Mouse (Mus musculus): ENCODE data around the gene Shmt2.

Shmt2 gene

DNA sequence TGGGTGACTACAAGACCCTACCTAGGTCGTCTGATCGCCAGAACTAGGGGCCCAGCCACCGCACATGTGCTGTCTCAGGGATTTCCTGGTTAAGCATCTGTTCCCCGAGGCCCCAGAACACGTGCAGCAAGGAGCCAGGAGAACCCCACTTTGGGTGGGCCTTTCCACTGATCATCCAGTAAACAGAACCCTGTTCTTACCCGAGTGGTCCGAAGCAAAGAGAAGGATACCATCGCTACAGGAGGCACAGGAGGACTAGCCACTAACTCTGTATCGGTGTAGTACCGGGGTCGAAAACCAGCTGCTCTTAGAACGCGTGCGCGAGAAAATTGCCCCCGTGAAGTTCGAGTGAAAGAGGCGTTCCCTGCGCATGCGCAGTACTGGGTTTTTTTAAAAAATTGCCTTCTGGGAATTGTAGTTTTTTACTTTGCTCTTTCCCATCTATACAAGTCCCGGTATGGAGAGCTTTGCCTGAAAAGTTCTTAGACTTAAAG is at the start of gene Shmt2:
Gene Shmt2, minus strand, starts transcription at position 357 of the 494 bp plus-strand sequence.
- peak; percentile 98 for DNase-seq (ENCODE audit: low read depth)

DNA sequence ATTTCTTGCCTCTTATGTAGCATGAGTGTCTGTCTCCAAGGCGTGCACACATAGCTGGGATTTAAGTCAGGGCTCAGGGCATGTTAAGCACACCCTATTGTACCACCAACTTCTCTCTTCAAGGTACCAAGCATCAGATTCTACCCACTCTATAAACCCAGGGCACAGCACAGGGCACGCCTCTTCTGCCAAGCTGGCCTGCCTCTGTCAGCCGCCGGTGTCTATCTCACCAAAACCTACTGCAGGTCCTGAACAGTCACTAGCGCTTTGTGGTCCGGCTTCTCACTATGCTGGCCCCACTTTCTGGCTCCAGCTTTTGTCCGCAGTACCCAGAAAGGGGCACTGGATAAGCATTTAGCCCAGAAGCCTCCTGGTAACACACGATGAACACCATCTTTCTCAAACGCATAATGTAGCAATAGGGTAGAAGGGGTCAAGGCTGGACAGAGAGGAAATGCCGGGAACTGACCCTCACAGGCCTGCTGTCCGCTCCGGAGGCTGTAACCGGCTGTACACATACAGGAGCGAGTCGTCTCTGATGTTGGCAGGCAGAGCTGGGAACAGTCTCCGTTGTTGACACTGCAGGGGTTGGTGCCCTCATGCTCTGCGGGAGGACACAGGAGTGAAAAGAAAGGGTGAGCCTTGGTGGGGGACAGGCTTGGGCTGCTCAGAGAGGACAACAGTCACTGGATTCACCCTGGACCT is 48.8 kb upstream of the Shmt2 start:
- DNase-seq (ENCODE audit: low read depth), result no peak

DNA sequence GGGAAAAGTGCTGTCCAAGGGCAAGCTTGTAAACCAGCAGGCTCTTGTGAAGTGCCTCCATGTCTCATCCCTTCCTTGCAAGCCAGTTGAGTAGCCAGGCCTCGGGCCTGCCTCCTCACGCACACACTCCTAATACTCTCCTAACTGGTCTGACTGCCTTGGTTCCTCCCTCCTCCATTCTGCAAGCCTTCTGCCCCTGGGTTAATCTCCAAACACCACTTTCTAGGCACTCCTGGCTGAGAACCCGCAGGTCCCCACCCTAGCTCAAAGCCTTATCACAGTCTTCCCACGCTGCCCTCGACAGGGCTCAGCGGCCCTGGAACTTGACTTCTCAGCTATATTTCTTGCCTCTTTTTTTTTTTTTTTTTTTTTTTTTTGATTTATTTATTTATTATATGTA is 48.1 kb upstream of the Shmt2 start:
- peak; percentile 36 for DNase-seq (ENCODE audit: low read depth)

DNA sequence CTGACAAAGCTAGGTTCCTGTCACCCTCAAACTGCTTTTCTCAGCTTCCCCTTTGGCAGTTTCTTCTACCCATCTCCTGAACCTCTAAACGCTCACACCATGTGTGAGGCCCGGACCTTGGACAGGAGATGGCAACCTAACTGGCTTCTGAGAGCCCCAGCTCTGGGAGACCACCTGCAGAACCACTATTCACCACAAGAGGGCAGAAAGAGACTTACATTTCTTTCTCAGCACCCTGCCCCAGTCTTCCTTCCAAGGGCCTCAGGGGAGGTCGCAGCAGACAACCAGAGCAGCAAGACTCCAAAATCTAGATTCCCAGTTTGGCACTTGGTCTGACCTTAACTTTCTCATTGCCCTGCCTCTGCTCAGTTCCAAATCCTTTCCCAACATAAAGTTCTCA is 47.2 kb upstream of the Shmt2 start:
- peak; percentile 91 for DNase-seq (ENCODE audit: low read depth)

DNA sequence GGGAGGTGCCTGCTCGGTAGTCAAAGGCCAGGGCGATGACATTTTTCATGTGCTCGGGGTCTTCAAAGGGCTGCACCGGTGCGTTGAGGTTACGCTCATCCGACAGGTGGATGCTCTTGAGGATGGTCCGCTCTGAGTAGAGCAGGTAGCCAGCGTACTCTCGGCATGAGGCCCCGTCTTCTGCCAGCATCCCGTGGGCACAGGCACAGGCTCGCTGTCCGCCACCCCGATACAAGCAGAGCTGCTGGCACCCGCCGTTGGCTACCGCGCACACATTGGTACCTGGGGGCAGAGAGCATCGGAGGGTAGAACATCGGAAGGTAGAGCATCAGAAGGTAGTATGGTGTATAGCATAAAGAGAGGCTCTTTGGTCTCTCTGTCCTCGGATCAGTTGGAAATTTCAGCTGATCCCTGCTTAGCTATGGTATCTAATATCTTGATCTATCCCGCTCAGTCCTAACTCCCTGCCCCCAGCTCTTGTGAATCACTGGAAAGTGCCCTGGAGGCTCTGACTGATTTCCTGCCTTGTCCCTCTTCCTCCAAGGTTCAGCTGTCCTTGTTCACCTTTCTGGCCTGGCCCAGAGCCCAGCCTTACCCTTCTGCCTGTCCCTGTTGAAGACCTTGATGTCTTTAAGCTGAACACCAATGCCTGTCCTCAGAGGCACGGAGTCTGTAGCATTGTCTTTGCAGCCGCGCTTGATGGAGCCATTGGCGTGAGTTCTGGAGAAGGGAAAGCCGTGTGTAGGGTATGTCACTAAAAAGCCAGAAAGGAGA is 44.5 kb upstream of the Shmt2 start:
- DNase-seq (ENCODE audit: low read depth), result no peak

DNA sequence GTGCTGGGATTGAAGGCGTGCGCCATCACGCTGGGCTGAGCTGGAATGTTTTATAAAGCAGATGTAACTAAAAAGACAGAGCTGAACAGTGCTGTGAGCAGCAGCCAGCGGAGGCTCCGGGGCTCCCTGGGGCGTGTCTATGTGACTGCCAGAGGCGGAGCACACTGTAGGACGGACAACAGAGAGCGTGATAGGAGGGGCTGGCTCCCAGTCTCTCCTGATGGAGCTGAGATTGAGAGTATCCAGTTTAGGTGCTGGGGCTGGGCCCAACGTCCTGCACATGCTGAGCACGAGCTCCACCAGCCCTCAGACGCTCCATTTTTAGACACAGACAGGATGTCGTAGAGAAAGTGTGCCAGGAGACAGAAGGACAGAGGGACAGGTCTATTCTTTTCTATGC is 42.1 kb upstream of the Shmt2 start:
- DNase-seq (ENCODE audit: low read depth), result peak; percentile 25

DNA sequence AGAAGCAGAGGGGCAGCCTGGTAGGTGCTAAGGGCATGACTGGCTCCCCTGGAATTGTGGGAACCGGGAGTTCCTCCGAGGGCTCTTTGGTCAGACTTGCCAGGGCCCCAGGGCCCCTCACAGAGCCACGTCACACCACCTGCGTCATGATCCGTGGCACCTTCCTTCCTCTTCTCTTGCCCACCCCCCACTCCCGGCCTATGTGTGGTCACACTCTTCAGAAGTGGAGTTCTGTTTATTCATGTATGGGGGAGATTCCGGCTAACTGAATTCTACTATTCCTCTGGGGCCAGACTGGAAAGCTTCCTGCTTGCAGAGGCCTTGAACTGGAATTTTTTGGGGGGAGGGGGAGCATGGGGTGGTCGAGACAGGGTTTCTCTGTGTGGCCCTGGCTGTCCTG is 41.6 kb upstream of the Shmt2 start:
- no peak for DNase-seq (ENCODE audit: low read depth)

DNA sequence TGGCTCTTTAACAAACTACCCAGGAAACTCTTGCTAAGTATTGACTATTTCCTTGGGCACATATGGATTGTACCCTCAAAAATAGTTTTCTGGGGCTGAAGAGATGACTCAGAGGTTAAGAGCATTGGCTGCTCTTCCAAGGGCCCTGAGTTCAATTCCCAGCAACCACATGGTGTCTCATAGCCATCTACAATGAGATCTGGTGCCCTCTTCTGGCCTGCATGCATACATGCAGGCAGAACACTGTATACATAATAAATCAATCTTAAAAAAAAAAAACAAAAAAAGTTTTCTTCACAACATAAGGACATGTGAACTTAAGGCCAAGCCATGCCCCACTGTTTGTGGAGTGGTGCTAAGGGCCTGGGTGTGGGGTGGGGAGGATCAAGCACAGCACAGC is 38.9 kb upstream of the Shmt2 start:
- DNase-seq (ENCODE audit: low read depth), result peak; percentile 64

DNA sequence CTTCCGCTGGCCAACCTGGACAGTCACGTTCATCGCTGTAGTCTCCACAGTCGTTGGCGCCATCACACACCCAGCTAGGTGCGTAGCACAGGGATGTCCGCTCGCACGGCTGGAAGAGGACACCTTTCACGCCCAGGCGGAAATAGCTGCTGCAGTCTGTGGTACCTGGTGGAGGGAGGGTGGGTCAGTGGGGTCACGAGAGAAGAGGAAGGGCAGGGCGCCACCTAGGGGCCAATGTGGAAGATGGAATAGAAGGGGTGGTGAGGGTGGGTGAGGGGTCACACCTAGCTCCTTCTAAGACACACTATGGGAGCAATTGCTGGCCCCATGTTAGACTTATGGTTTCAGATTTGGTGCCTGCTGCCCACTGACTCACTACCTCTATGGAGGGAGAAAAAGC is 35.2 kb upstream of the Shmt2 start:
- peak; percentile 57 for DNase-seq (ENCODE audit: low read depth)

DNA sequence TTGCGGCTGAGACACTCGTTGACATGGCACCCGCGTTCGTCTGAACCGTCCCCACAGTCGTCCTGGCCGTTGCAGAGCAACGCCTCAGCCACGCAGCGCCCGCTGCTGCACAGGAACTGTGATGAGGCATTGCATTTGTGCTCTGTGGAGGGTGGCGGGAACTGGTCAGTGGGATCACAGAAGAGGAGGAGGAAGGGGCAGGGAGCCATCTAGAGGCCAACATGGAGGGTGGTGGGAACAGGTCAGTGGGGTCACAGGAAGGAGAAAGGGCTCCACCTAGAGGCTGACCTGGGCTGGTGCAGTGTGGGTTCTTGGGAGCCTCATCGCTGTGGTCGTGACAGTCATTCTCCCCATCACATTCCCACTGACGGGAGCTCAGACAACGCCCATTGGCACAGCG is 33.5 kb upstream of the Shmt2 start:
- peak; percentile 48 for DNase-seq (ENCODE audit: low read depth)

DNA sequence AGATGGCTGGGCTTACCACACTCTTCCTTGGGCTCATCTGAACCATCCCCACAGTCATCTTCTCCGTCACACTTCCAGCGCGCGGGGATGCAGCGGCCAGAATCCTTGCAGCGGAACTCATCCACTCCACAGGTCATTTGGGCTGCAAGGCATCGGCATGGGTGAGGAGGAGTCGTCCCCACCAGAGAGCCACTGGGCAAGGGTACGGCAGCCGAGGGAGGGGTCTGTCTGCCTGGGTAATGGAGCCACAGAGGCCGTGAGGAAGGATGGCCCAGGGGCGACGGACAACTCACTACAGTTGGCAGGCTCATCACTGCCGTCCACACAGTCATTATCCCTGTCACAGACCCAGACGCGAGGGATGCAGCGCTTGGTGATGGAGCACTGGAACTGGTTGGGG is 27.6 kb upstream of the Shmt2 start:
- no peak for DNase-seq (ENCODE audit: low read depth)

DNA sequence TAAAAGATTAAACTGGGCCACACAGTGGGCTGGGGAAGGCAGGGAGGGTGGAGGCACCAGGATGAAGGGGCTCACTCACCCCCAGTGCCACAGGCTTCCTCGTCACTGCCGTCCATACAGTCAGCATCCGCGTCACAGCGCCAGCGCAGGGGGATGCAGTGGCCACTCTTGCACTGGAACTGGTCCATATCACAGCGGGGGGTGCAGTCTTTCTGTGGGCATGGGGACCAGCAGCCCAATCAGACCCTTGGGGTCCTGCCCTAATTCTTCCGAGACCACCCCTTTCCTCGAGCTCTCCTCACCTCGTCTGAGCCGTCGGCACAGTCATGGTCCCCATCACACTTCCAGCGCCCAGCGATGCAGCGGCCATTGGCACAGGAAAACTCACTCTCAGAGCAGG is 26.0 kb upstream of the Shmt2 start:
- DNase-seq (ENCODE audit: low read depth), result no peak

DNA sequence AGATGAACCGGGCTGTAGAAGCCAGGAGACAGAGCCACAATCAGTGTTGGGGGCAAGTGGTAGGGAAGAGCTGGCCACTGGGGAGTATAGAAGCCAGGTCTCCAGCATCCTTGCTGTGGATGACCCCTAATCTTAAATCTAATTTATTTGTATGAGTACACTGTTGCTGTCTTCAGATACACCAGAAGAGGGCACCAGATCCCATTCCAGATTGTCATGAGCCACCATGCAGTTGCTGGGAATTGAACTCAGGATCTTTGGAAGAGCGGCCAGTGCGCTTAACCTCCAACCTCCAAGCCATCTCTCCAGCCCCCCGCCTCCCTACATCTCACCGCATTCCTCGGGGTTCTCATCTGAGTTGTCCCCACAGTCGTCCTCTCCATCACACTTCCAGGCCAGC is 24.3 kb upstream of the Shmt2 start:
- DNase-seq (ENCODE audit: low read depth), result peak; percentile 52

DNA sequence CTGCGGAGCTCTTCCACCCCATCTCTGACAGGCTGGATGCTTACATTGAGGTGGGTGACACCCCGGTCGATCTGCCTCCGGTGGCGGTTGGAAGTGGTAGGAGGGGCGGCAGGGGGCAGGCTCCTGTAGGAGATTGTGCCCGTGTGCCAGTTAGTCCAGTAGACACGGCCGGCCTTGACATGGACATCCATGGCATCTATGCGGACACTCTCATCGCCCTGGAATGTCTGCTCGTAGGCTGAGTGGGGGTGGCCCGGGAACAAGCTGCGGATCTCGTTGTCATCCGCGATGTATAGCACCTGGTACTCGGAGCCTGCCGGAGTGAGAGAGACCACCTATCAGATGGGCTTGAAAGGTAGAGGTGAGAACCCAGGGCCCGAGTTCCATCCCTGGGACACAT is 22.1 kb upstream of the Shmt2 start:
- DNase-seq (ENCODE audit: low read depth), result no peak

DNA sequence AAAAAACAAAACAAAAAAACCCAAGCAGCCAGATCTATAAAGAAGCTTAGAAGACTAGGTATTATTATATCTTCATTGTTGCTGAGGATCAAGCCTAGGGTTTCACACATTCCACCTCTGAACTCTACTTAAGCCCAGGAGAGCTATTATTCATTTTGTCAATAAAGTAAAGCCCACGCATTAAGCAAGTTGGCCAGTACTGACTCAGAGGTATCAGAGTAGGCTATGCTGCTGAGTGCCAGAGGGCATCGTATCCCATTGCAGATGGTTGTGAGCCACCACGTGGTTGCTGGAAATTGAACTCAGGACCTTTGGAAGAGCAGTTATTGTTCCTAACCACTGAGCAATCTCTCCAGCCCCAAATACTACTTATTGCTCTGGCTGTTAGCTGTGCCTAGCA is 21.7 kb upstream of the Shmt2 start:
- DNase-seq (ENCODE audit: low read depth), result peak; percentile 72

DNA sequence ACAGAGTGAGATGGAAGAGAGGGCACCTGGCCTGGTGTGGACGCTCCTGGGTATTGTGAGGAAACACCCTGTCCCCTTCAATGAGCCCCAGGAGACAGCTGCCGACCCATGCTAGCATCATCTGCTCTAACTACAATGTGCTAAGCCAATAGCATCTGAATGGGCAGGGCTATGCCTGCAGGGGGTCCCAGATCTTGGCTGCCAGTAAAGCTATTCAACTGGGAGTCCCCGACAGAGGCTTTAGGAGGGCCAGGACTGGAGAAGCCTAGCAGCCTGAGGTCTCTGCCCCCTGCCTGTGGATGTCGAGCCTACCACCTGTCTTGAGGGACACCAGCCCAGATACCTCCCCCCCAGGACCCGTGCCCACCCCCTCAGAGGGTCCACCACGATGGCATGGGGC is 20.5 kb upstream of the Shmt2 start:
- no peak for DNase-seq (ENCODE audit: low read depth)

DNA sequence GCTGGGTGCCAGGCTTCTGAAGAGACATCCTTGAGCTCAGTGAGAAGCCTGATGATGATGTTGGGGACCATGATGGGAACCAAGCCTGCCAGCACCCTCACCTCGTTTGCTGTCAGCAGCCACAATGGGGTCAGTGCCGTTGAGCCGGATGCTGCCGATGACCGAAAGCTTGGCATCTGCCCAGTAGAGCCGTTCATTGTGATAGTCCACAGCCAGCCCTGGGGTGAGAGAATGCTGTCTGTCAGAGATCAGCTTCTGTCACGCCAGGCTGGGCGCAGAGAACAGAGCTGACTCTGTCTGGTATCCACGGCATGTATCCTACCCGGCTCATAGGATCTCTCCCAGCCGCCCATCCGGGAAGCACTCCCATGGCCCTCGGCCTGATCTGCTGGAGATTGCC is 19.8 kb upstream of the Shmt2 start:
- peak; percentile 14 for DNase-seq (ENCODE audit: low read depth)

DNA sequence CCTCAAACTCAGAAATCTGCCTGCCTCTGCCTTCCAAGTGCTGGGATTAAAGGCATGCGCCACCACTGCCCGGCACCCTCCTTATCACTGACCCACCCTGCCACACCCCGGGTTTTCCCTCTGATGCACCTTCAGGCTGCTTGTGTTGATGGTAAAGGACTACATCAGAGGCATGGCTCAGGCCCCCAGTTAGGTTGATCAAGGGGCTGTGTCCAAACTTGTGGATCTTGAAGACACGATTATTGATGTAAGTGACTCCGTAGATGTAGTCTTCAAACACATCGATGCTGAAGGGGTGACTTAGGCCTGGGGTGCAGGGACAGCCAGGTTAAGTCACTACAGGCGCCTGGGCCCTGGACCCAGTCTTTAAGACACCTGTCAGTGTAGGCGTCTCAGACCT is 19.3 kb upstream of the Shmt2 start:
- no peak for DNase-seq (ENCODE audit: low read depth)

DNA sequence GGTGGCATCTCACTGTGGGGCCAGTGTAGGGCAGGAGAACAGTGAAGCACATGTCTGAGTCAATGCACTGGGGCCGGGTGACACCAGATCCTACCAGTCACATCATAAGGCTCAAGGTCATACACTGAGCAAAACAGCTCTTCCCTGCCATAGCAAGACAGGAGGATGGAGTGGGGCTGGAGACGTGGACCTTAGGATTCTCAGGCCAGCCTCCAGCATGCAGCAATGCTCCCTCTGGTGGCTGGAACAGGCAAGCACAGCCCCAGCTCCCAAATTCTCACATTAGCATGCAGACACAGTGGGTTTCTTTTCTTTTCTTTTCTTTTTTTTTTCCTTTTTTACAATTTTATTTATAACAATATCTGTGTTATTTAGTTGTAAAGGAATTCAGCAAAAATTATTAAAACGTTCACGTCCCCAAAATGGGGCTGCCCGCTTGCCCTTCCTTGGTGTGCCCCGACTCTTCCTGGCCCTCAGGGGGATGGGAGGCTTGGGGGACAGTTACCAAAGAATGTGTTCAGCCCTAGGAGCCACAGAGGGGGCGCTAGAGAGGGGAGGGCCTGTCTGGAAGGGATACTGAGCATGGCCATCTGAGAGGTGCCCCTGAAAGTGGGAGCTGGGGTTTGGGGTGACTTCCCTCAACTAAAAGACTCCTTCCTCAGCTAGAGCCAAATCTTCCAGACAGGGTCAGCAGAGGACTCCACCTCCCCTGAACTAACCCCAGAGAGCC is 15.8 kb upstream of the Shmt2 start:
- peak; percentile 92 for DNase-seq (ENCODE audit: low read depth)

DNA sequence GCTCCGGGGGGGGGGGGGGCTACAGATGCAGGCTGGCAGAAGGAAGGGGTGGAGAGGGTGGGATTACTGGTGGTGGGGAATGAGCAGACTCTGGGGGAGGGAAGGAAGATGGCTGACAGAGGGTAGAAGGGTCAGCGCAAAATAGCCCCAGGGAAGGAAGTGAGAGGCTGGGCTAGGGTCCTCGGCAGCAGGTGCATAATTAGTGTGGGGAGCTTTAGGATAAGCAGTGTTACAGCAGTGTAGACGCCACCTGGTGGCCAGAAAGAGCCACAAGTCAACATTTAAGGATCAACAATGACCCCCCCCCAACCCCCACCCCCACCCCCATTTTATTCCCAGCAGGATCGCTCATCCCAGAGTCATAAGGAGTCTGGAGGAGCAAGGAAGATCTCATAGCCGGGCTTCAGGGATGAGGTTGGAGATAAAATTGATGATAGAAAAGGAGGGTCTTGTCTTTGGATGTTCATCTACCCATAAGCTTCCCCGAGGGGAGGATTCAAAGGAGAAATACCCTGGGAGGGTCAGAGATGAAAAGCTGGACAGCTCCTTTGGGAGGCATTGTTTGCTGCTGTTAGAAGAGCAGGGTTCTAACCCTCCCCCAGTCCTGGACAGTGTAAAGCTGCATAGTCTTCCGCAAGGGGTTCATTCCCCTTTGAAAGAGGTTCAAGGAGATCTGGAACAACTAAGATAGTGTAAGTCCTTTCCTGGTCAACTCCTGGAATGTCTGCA is 14.5 kb upstream of the Shmt2 start:
- DNase-seq (ENCODE audit: low read depth), result peak; percentile 79

DNA sequence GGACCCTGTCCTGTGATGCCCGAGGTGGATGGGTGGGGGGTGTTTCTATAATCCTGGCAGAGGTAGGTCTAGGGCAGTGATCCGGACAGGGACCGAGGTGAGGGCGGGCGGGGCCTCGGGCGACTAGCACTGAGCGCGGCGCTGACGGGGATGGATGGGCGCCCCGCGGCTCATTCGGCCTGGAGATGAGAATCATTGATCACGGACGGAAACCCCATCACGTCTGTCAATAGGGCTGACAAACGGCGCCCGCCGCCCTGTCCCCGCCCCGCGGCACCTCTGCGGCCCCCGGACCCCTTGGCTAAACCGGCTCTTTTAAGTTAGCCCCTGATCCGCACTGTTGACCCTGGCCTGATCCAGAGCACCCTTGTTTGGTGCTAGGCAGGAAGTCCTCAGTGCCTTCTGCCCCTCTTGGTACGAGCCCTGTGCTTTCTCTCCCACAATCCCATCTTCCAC is 12.7 kb upstream of the Shmt2 start:
- DNase-seq (ENCODE audit: low read depth), result no peak
